Mouse (Mus musculus) testis, adult 2 months (tissue): Measurements from ENCODE around the gene Hdac11. TPM values are rescaled to one million over a fixed set of nuclear protein-coding genes. Genes with fewer than 3 reads are reported as not detected.
A peak's percentile ranks its signal among the peaks of the same experiment; 100 is the strongest.
"Not testable (repeated sequence)": the region's sequence is repeated elsewhere in the genome, so short reads cannot be mapped to it uniquely, and the experiment has no call there.

ENCODE experiments used
- H3K27ac ChIP-seq: fragments of 200-500 bp; 2 replicates; pipeline ENCODE4 v1.5.1; 2012; ENCODE audit warnings: low read depth, low read length; ENCODE audit not compliant: control insufficient read depth, insufficient read depth
- H3K27me3 ChIP-seq: fragments of 200-500 bp; 2 replicates; pipeline ENCODE4 v1.6.1; 2012; ENCODE audit warnings: mild to moderate bottlenecking, low read length, moderate library complexity; ENCODE audit not compliant: control insufficient read depth, insufficient read depth
- H3K36me3 ChIP-seq: fragments of 200-500 bp; 2 replicates; pipeline ENCODE4 v1.6.1; 2012; ENCODE audit warnings: mild to moderate bottlenecking, low read length; ENCODE audit not compliant: control insufficient read depth, insufficient read depth
- H3K4me1 ChIP-seq: fragments of 200-500 bp; 2 replicates; pipeline ENCODE4 v1.6.1; 2012; ENCODE audit warnings: low read length; ENCODE audit not compliant: control insufficient read depth, insufficient read depth
- H3K4me3 ChIP-seq: fragments of 200-500 bp; 2 replicates; pipeline ENCODE4 v1.5.1; 2012; ENCODE audit warnings: low read depth, mild to moderate bottlenecking, low read length, moderate library complexity, mixed read lengths; ENCODE audit not compliant: control insufficient read depth
- CTCF ChIP-seq: fragments of 200-500 bp; IDR thresholded peaks from 2 replicates; pipeline ENCODE4 v1.5.1; 2012; ENCODE audit warnings: low read depth, mild to moderate bottlenecking, inconsistent platforms, low read length, moderate library complexity; ENCODE audit not compliant: control insufficient read depth, insufficient read depth, insufficient replicate concordance
- POLR2A ChIP-seq: fragments of 200-500 bp; IDR thresholded peaks from 2 replicates; pipeline ENCODE4 v1.6.1; 2012; ENCODE audit warnings: low read depth, mild to moderate bottlenecking, inconsistent platforms, low read length, moderate library complexity; ENCODE audit not compliant: control insufficient read depth
- polyA plus RNA-seq: library from polyadenylated mRNA; depleted of rRNA; stranded (reverse); fragments of >200 nt; gene quantifications from 2 replicates; pipeline ENCODE4 v1.2.3, GENCODE M21; 2012

The Hdac11 gene
- polyA plus RNA-seq, 1 experiment = 168 TPM

- H3K27me3 ChIP-seq = no peaks in the 10 kb centered on the region
- H3K36me3 ChIP-seq = no peaks in the 10 kb centered on the region
- no peak overlapping the region for H3K4me3 ChIP-seq
- no peak overlapping the region for H3K27ac ChIP-seq
- H3K4me1 ChIP-seq = peaks cover 13% of the 10 kb centered on the region
- no peak for TF ChIP-seq POLR2A
- no peak for TF ChIP-seq CTCF
These were observed 41.7 kb upstream of the Hdac11 start for GRCm38 (mm10) chr6:91114716-91115115.

DNA sequence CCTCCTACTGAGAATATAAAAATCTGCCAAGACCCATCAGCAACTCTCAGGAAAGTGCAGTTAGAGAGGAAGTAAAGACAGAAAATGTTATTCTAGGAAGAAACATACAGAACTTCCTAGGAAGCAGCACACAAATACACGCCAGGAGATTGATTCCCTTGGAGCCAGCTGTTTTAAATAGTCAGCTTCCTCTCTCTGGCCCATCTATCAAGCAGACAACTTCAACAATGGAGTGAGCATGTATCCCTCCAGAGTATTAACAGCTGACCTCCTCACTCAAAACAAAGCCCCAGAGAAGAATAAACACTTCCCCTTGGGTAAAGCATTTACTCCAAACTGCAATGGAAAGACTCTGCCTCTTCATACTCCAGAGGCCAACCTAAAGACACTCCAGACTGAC lies 41.3 kb upstream of the Hdac11 start:
- Histone ChIP-seq H3K27me3 (no peaks in the 10 kb centered on the region), H3K27ac (no peak overlapping the region), H3K4me1 (peaks cover 13% of the 10 kb centered on the region), H3K36me3 (no peaks in the 10 kb centered on the region), H3K4me3 (no peak overlapping the region)
- TF ChIP-seq POLR2A = no peak
- TF ChIP-seq CTCF = no peak

DNA sequence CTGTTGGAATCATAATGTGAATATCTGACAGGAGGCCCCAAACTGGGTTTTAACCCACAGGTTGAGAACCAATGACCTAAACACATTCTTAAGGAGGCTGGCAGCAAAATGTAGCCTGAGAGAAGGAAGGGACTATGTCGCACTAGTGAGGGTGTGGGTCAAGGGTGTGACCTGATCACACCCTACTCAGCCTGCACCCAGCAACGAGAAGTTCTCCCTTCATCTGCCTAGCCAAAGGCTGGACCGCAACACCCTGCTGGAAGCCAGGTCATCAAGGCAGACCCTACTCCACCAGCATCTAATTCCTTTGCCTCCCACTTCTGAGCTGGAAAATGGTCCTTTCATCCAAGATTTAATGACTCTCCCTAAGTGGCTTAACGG lies 40.6 kb upstream of the Hdac11 start:
- TF ChIP-seq POLR2A (no peak), CTCF (no peak)
- Histone ChIP-seq H3K36me3 (no peaks in the 10 kb centered on the region), H3K27ac (peak overlapping the region; percentile 7; the same call in 1 of the 2 replicates), H3K4me1 (peaks cover 13% of the 10 kb centered on the region), H3K4me3 (peak overlapping the region; percentile 88), H3K27me3 (no peaks in the 10 kb centered on the region)

- H3K27me3 ChIP-seq = no peaks in the 10 kb centered on the region
- no peaks in the 10 kb centered on the region for H3K36me3 ChIP-seq
- peak; percentile 45; the same call in 1 of the 2 replicates for TF ChIP-seq CTCF
- peak; percentile 14; the same call in 1 of the 2 replicates for TF ChIP-seq POLR2A
- H3K4me3 ChIP-seq = peak within 1 kb of the TSS; percentile 88
- peaks cover 13% of the 10 kb centered on the region for H3K4me1 ChIP-seq
- H3K27ac ChIP-seq = peak within 1 kb of the TSS; percentile 51; the same call in 1 of the 2 replicates
These were observed 40.0 kb upstream of the Hdac11 start, which contains the start of gene Nup210 for GRCm38 (mm10) chr6:91116244-91117145. Gene Nup210, minus strand, starts transcription at chr6:91116829.

DNA sequence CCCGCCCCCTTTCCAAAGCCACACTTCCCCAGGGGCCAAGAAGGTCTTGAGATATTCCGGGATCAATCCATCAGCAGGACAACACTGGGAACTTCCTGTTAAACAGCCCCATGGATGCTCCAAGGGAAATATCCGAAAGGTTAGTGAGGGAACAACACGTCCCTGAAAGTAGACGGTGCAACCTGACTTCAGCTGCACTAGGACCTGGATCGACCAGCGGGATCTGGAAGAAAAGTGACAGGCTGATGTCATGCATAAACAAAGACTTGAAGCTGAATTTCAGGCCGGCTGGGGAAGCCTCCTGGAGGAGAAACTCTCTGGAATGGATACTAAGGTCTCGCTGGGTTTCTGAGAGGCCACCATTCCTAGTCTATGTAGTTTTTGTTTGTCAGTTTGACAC lies 39.3 kb upstream of the Hdac11 start:
- no peak for TF ChIP-seq CTCF
- no peak for TF ChIP-seq POLR2A
- no peaks in the 10 kb centered on the region for H3K36me3 ChIP-seq
- no peaks in the 10 kb centered on the region for H3K27me3 ChIP-seq
- H3K4me3 ChIP-seq = peak overlapping the region; percentile 56; the same call in 1 of the 2 replicates
- H3K4me1 ChIP-seq = peaks cover 13% of the 10 kb centered on the region
- no peak overlapping the region for H3K27ac ChIP-seq

DNA sequence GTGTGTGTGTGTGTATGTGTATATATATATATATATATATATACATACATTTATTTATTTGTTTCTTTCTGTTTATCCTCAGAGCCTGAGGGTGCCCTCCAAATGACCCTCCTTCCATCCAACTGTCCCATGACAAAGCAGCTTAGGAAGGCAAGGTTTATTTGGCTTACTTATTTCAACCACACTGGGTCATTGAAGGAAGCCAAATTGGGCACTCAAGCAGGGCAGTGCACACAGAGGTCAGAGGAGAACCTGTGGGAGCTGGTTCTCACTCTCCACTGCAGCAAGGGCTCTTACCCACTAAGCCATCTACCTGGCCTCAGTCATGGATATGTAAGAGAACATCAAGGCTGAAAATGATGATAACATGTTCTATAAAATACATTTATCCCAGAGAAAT lies 37.9 kb upstream of the Hdac11 start:
- H3K27ac ChIP-seq = no peak overlapping the region
- H3K4me1 ChIP-seq = peaks cover 13% of the 10 kb centered on the region
- H3K4me3 ChIP-seq = no peak overlapping the region
- TF ChIP-seq POLR2A (no peak), CTCF (no peak)
- no peaks in the 10 kb centered on the region for H3K36me3 ChIP-seq
- no peaks in the 10 kb centered on the region for H3K27me3 ChIP-seq

DNA sequence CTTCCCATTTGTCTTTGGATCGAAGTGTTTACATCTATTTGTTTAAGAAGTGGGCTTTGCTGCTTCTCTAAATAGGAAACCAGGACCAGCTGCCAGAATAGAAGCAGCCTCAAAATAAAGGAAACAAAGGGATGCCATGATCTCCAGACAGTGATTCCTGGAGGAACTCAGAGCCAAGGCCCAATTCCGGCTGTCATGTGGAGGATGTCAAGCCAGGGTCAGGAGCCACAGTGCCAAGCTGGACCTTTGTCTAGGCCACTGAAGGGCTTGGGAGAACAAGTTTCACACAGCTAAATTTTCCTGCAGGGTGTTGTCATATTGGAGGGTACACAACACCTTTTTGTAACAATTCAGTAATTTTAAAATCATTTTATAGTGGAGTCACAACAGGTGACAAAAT lies 36.3 kb upstream of the Hdac11 start:
- no peak for TF ChIP-seq POLR2A
- no peak for TF ChIP-seq CTCF

GRCm38 (mm10) chr6:91121089-91121488 lies 35.4 kb upstream of the Hdac11 start:
- H3K4me1 ChIP-seq, H3K4me3 ChIP-seq, H3K27ac ChIP-seq, H3K27me3 ChIP-seq, H3K36me3 ChIP-seq: not testable (repeated sequence)

More for the DNA sequence above, 36.3 kb upstream of the Hdac11 start:
- H3K27ac ChIP-seq = peak overlapping the region; percentile 64
- H3K36me3 ChIP-seq = no peaks in the 10 kb centered on the region
- no peak overlapping the region for H3K4me3 ChIP-seq
- H3K27me3 ChIP-seq = no peaks in the 10 kb centered on the region
- peaks cover 13% of the 10 kb centered on the region for H3K4me1 ChIP-seq
